Mouse (Mus musculus) MEL (cell line): ENCODE results near the gene Gdi1. TPM values are rescaled to one million over a fixed set of nuclear protein-coding genes. Genes with fewer than 3 reads are reported as not detected.

Experiments
- DNase-seq: peaks from one replicate; pipeline ENCODE4 v3.0.0; 2011; ENCODE audit warnings: low read depth, low spot score
- H3K27ac ChIP-seq: 2 replicates; pipeline ENCODE4 v1.5.1; 2012; ENCODE audit warnings: low read depth, mild to moderate bottlenecking, control low read depth, low read length, moderate library complexity; ENCODE audit not compliant: control insufficient read depth
- H3K27me3 ChIP-seq, 2 experiments: fragments of 150-350 bp in 1 of 2; sonication (generic) in 1 of 2; 2 replicates each; pipeline ENCODE4 v1.6.1; 2012; ENCODE audit warnings: low read length in 2 of 2, mild to moderate bottlenecking in 2 of 2, improper control_type of control experiment in 1 of 2, moderate library complexity in 1 of 2; ENCODE audit not compliant: insufficient read depth in 2 of 2, control insufficient read depth in 1 of 2
- H3K36me3 ChIP-seq, 2 experiments: 2 replicates each; pipeline ENCODE4 v1.6.1; 2012 to 2014; ENCODE audit warnings: low read length in 2 of 2, improper control_type of control experiment in 1 of 2, inconsistent platforms in 1 of 2, mild to moderate bottlenecking in 1 of 2; ENCODE audit not compliant: insufficient read depth in 2 of 2, control insufficient read depth in 1 of 2
- H3K4me1 ChIP-seq, 2 experiments: fragments of 150-350 bp in 1 of 2; sonication (generic) in 1 of 2; 2 replicates each; pipeline ENCODE4 v1.6.1; 2012; ENCODE audit warnings: low read length in 2 of 2, improper control_type of control experiment in 1 of 2, mild to moderate bottlenecking in 1 of 2; ENCODE audit not compliant: insufficient read depth in 2 of 2, control insufficient read depth in 1 of 2
- H3K4me3 ChIP-seq, 2 experiments: fragments of 150-350 bp in 1 of 2; sonication (generic) in 1 of 2; 2 replicates each; pipeline ENCODE4 v1.5.1; 2012; ENCODE audit warnings: low read depth in 2 of 2, low read length in 2 of 2, mild to moderate bottlenecking in 2 of 2, moderate library complexity in 2 of 2, control low read depth in 1 of 2, improper control_type of control experiment in 1 of 2; ENCODE audit not compliant: control insufficient read depth in 1 of 2, insufficient read depth in 1 of 2
- H3K79me2 ChIP-seq: 2 replicates; pipeline ENCODE4 v1.6.1; 2012; ENCODE audit warnings: mild to moderate bottlenecking, low read length, moderate library complexity; ENCODE audit not compliant: control insufficient read depth, poor library complexity, insufficient read depth
- H3K9ac ChIP-seq: 2 replicates; pipeline ENCODE4 v1.6.1; 2012; ENCODE audit warnings: low read depth, mild to moderate bottlenecking, control low read depth, low read length, moderate library complexity; ENCODE audit not compliant: control insufficient read depth, poor library complexity, severe bottlenecking
- H3K9me3 ChIP-seq: fragments of 150-350 bp; sonication (generic); replicated peaks from 2 replicates; pipeline ENCODE4 v1.6.1; 2012; ENCODE audit warnings: mild to moderate bottlenecking, low read length, improper control_type of control experiment, moderate library complexity; ENCODE audit not compliant: insufficient read depth
- BHLHE40 ChIP-seq: IDR thresholded peaks from 2 replicates; pipeline ENCODE4 v1.6.1; 2012; ENCODE audit warnings: low read depth, mild to moderate bottlenecking, inconsistent platforms, low read length, improper control_type of control experiment, borderline replicate concordance
- CHD1 ChIP-seq: IDR thresholded peaks from 2 replicates; pipeline ENCODE4 v1.6.1; 2012; ENCODE audit warnings: low read depth, mild to moderate bottlenecking, inconsistent platforms, low read length, improper control_type of control experiment
- CHD2 ChIP-seq: IDR thresholded peaks from 2 replicates; pipeline ENCODE4 v1.6.1; 2011; ENCODE audit warnings: low read length, improper control_type of control experiment
- CTCF ChIP-seq, 3 experiments: IDR thresholded peaks in 2 of 3; conservative IDR thresholded peaks in 1 of 3; 2 replicates each; pipeline ENCODE4 v1.5.1; 2011 to 2012; ENCODE audit warnings: low read length in 3 of 3, low read depth in 2 of 3, mild to moderate bottlenecking in 2 of 3, improper control_type of control experiment in 1 of 3, inconsistent platforms in 1 of 3, mixed read lengths in 1 of 3, moderate library complexity in 1 of 3; ENCODE audit not compliant: control insufficient read depth in 1 of 3, insufficient read depth in 1 of 3, poor library complexity in 1 of 3, severe bottlenecking in 1 of 3
- E2F4 ChIP-seq: IDR thresholded peaks from 2 replicates; pipeline ENCODE4 v1.6.1; 2011; ENCODE audit warnings: low read depth, low read length, improper control_type of control experiment, borderline replicate concordance
- ELF1 ChIP-seq: IDR thresholded peaks from 2 replicates; pipeline ENCODE4 v1.6.1; 2014; ENCODE audit warnings: low read depth, mild to moderate bottlenecking, inconsistent platforms, low read length, improper control_type of control experiment, moderate library complexity
- EP300 ChIP-seq, 2 experiments: IDR thresholded peaks; 2 replicates each; pipeline ENCODE4 v1.6.1; 2011; ENCODE audit warnings: improper control_type of control experiment in 2 of 2, low read length in 2 of 2, low read depth in 1 of 2, mild to moderate bottlenecking in 1 of 2
- ETS1 ChIP-seq: IDR thresholded peaks from 2 replicates; pipeline ENCODE4 v1.6.1; 2012; ENCODE audit warnings: low read depth, mild to moderate bottlenecking, inconsistent platforms, low read length, improper control_type of control experiment, moderate library complexity
- GABPA ChIP-seq: IDR thresholded peaks from 2 replicates; pipeline ENCODE4 v1.6.1; 2012; ENCODE audit warnings: low read depth, mild to moderate bottlenecking, inconsistent platforms, low read length, improper control_type of control experiment, moderate library complexity
- GATA1 ChIP-seq: IDR thresholded peaks from 2 replicates; pipeline ENCODE4 v1.6.1; 2011; ENCODE audit warnings: low read depth, low read length, improper control_type of control experiment
- HCFC1 ChIP-seq: IDR thresholded peaks from 2 replicates; pipeline ENCODE4 v1.6.1; 2012; ENCODE audit warnings: low read depth, mild to moderate bottlenecking, inconsistent platforms, low read length, improper control_type of control experiment, moderate library complexity
- JUND ChIP-seq: IDR thresholded peaks from 2 replicates; pipeline ENCODE4 v1.6.1; 2011; ENCODE audit warnings: low read depth, mild to moderate bottlenecking, improper control_type of control experiment, low read length
- KAT2A ChIP-seq: conservative IDR thresholded peaks from 2 replicates; pipeline ENCODE4 v1.6.1; 2012; ENCODE audit warnings: low read depth, low read length, improper control_type of control experiment, inconsistent platforms
- MAFK ChIP-seq: IDR thresholded peaks from 2 replicates; pipeline ENCODE4 v1.6.1; 2011; ENCODE audit warnings: low read depth, mild to moderate bottlenecking, low read length, improper control_type of control experiment, borderline replicate concordance
- MAZ ChIP-seq: IDR thresholded peaks from 2 replicates; pipeline ENCODE4 v1.6.1; 2012; ENCODE audit warnings: low read depth, mild to moderate bottlenecking, inconsistent platforms, low read length, improper control_type of control experiment
- MEF2A ChIP-seq: IDR thresholded peaks from 2 replicates; pipeline ENCODE4 v1.6.1; 2014; ENCODE audit warnings: low read depth, mild to moderate bottlenecking, inconsistent platforms, low read length, improper control_type of control experiment; ENCODE audit not compliant: poor library complexity, insufficient replicate concordance, severe bottlenecking; ENCODE audit errors: extremely low read depth
- MXI1 ChIP-seq: IDR thresholded peaks from 2 replicates; pipeline ENCODE4 v1.6.1; 2011; ENCODE audit warnings: mild to moderate bottlenecking, low read depth, low read length, improper control_type of control experiment
- MYB ChIP-seq: IDR thresholded peaks from 2 replicates; pipeline ENCODE4 v1.6.1; 2011; ENCODE audit warnings: mild to moderate bottlenecking, low read depth, low read length, improper control_type of control experiment
- MYC ChIP-seq: IDR thresholded peaks from 2 replicates; pipeline ENCODE4 v1.6.1; 2011; ENCODE audit warnings: low read depth, mild to moderate bottlenecking, low read length, improper control_type of control experiment, moderate library complexity
- NELFE ChIP-seq: IDR thresholded peaks from 2 replicates; pipeline ENCODE4 v1.6.1; 2011; ENCODE audit warnings: low read depth, low read length, improper control_type of control experiment
- NRF1 ChIP-seq: IDR thresholded peaks from 2 replicates; pipeline ENCODE4 v1.6.1; 2014; ENCODE audit warnings: low read depth, mild to moderate bottlenecking, inconsistent platforms, low read length, improper control_type of control experiment, moderate library complexity; ENCODE audit not compliant: poor library complexity, insufficient read depth, severe bottlenecking
- POLR2A ChIP-seq, 2 experiments: IDR thresholded peaks; 2 replicates each; pipeline ENCODE4 v1.6.1; 2011 to 2012; ENCODE audit warnings: low read length in 2 of 2, mild to moderate bottlenecking in 2 of 2, control low read depth in 1 of 2, improper control_type of control experiment in 1 of 2, low read depth in 1 of 2, moderate library complexity in 1 of 2; ENCODE audit not compliant: control insufficient read depth in 1 of 2, insufficient read depth in 1 of 2, poor library complexity in 1 of 2
- POLR2AphosphoS2 ChIP-seq: IDR thresholded peaks from 2 replicates; pipeline ENCODE4 v1.6.1; 2011; ENCODE audit warnings: low read length, improper control_type of control experiment
- RAD21 ChIP-seq: IDR thresholded peaks from 2 replicates; pipeline ENCODE4 v1.6.1; 2011; ENCODE audit warnings: mild to moderate bottlenecking, low read depth, low read length, improper control_type of control experiment
- RCOR1 ChIP-seq: IDR thresholded peaks from 2 replicates; pipeline ENCODE4 v1.6.1; 2012; ENCODE audit warnings: low read depth, mild to moderate bottlenecking, inconsistent platforms, low read length, improper control_type of control experiment
- SIN3A ChIP-seq: IDR thresholded peaks from 2 replicates; pipeline ENCODE4 v1.6.1; 2012; ENCODE audit warnings: low read length, improper control_type of control experiment, inconsistent platforms
- SMC3 ChIP-seq: IDR thresholded peaks from 2 replicates; pipeline ENCODE4 v1.6.1; 2011; ENCODE audit warnings: low read depth, low read length, improper control_type of control experiment
- TAL1 ChIP-seq: IDR thresholded peaks from 2 replicates; pipeline ENCODE4 v1.6.1; 2012; ENCODE audit warnings: mild to moderate bottlenecking, inconsistent platforms, low read length, moderate library complexity, mixed read lengths
- TBP ChIP-seq: IDR thresholded peaks from 2 replicates; pipeline ENCODE4 v1.8.0; 2011; ENCODE audit warnings: low read depth, low read length, improper control_type of control experiment
- TCF12 ChIP-seq: IDR thresholded peaks from 2 replicates; pipeline ENCODE4 v1.6.1; 2014; ENCODE audit warnings: low read depth, mild to moderate bottlenecking, inconsistent platforms, low read length, improper control_type of control experiment, moderate library complexity
- USF1 ChIP-seq: IDR thresholded peaks from 2 replicates; pipeline ENCODE4 v1.6.1; 2014; ENCODE audit warnings: low read depth, mild to moderate bottlenecking, inconsistent platforms, low read length, improper control_type of control experiment, moderate library complexity
- USF2 ChIP-seq, 2 experiments: IDR thresholded peaks; 2 replicates each; pipeline ENCODE4 v1.6.1; 2011 to 2012; ENCODE audit warnings: improper control_type of control experiment in 2 of 2, low read length in 2 of 2, borderline replicate concordance in 1 of 2, inconsistent platforms in 1 of 2, low read depth in 1 of 2, mild to moderate bottlenecking in 1 of 2; ENCODE audit not compliant: insufficient read depth in 1 of 2
- ZC3H11A ChIP-seq: IDR thresholded peaks from 2 replicates; pipeline ENCODE4 v1.6.1; 2012; ENCODE audit warnings: low read depth, mild to moderate bottlenecking, inconsistent platforms, low read length, improper control_type of control experiment
- ZKSCAN1 ChIP-seq: IDR thresholded peaks from 2 replicates; pipeline ENCODE4 v1.6.1; 2012; ENCODE audit warnings: low read depth, mild to moderate bottlenecking, inconsistent platforms, low read length, improper control_type of control experiment, moderate library complexity
- ZMIZ1 ChIP-seq: IDR thresholded peaks from 2 replicates; pipeline ENCODE4 v1.6.1; 2012; ENCODE audit warnings: low read depth, mild to moderate bottlenecking, inconsistent platforms, low read length, improper control_type of control experiment, moderate library complexity
- ZNF384 ChIP-seq: IDR thresholded peaks from 2 replicates; pipeline ENCODE4 v1.6.1; 2012; ENCODE audit warnings: low read depth, mild to moderate bottlenecking, inconsistent platforms, low read length, improper control_type of control experiment
- polyA plus RNA-seq, 2 experiments: library from polyadenylated mRNA; stranded (reverse) in 1 of 2; unstranded in 1 of 2; fragments of >175 nt in 1 of 2; fragments of >200 nt in 1 of 2; gene quantifications; 2 replicates each; pipeline versions ENCODE4 v1.2.1 to v1.2.4; 2012; ENCODE audit warnings: low replicate concordance in 2 of 2, low read depth in 1 of 2; ENCODE audit not compliant: insufficient read length in 2 of 2, insufficient read depth in 1 of 2, missing spikeins in 1 of 2
- total RNA-seq: library from RNA; depleted of rRNA; stranded (reverse); fragments of 300-350 nt; gene quantifications from 2 replicates; pipeline ENCODE4 v1.2.3, GENCODE M21; 2012

Gene Gdi1
- total and polyA plus RNA-seq, 3 experiments = 5.2 to 24.5 TPM; not detected in 1

DNA sequence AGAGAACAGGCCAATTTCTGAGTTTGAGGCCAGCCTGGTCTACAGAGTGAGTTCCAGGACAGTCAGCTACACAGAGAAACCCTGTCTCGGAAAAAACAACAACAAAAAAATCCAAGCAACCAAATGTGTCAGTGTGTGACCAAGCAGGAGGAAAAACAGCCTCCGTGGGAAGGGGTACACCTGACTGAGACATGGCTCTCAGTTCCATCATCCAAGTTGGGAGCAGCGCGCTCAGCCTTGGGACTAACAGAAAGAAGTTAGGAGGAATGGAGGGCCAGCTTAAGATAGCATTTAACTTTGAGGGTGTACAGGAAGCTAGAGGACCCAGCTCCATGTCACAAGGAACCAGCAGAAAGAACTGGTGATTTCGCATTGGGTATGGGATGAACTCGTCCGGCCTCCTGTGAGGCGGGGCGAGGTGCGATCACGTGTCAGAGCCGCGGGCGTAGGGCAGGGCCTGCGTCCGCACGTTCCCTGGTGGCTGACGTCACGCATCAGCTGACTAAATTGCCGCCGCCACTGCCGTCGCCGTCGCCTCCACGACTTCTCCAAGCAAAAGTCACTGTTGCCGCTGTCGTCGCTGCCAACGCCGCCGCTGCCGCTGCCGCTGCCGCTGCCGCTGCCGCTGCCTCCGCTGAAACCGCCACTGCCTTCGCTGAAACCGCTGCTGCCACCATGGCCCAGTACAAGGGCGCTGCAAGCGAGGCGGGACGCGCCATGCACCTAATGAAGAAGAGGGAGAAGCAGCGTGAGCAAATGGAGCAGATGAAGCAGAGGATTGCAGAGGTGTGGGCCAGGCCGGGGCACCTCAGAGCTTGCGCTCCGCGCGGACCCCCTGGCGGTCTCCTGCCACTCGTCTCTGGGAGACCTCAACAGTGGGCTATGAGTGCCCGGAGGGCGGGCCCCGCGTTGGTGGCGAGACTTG is 8.0 kb downstream of the Gdi1 start, which contains the start of gene Fam50a:
Gene Fam50a, plus strand, starts transcription at position 494 of the 925 bp plus-strand sequence.
- Histone ChIP-seq H3K79me2 (peaks cover 8% of the 10 kb centered on the region), H3K27me3 (no peaks in the 10 kb centered on the region), H3K4me3 (peak within 1 kb of the TSS; percentile 80 to 87), H3K4me1 (no peaks in the 10 kb centered on the region; a peak in 1 of 4 replicates), H3K36me3 (no peaks in the 10 kb centered on the region; a peak in 2 of 4 replicates), H3K27ac (peak within 1 kb of the TSS; percentile 70), H3K9me3 (no peaks in the 10 kb centered on the region), H3K9ac (peak within 1 kb of the TSS; percentile 96)
- peak; percentile 92 for DNase-seq
- TF ChIP-seq CHD1 (no peak), CTCF (IDR thresholded peaks at IDR 0.05 in 2 of 3, conservative IDR thresholded peaks at IDR 0.05 in 1 of 3; ENCODE audit: control insufficient read depth in 1 of 3, insufficient read depth in 1 of 3, low read depth in 2 of 3, low read length in 3 of 3, poor library complexity in 1 of 3, severe bottlenecking in 1 of 3) (no peak), RCOR1 (no peak), ZMIZ1 (peak; percentile 37; the same call in 1 of the 2 replicates), NELFE (peak; percentile 44), JUND (no peak), MAZ (no peak), ZNF384 (no peak), MYC (no peak), HCFC1 (peak; percentile 73), MXI1 (0 out of 2 replicates have a peak, but pooled peaks have one; percentile 49), RAD21 (no peak), MEF2A (no peak), CHD2 (no peak), KAT2A (no peak; the same call in 1 of the 2 replicates), ZKSCAN1 (no peak), BHLHE40 (peak; percentile 81), SIN3A (peak; percentile 66; the same call in 1 of the 2 replicates), TCF12 (no peak), ELF1 (no peak), MYB (no peak), POLR2AphosphoS2 (peak; percentile 81), TBP (no peak), NRF1 (no peak), GATA1 (no peak), POLR2A (IDR thresholded peaks at IDR 0.05; ENCODE audit: control insufficient read depth in 1 of 2, insufficient read depth in 1 of 2, low read depth in 1 of 2, low read length in 2 of 2, poor library complexity in 1 of 2) (peak; percentile 62 to 66; a peak in 3 of 4 replicates), ETS1 (peak; percentile 74), TAL1 (no peak), MAFK (no peak), GABPA (no peak), ZC3H11A (no peak), E2F4 (no peak), SMC3 (no peak), USF2 (IDR thresholded peaks at IDR 0.05; ENCODE audit: borderline replicate concordance in 1 of 2, insufficient read depth in 1 of 2, low read depth in 1 of 2, low read length in 2 of 2) (peak; percentile 30 to 78; a peak in 2 of 4 replicates), USF1 (peak; percentile 95), EP300 (IDR thresholded peaks at IDR 0.05; ENCODE audit: low read depth in 1 of 2, low read length in 2 of 2) (no peak)
